Mouse (Mus musculus): ENCODE measurements around the gene Kcnab1.

Gene Kcnab1

DNA sequence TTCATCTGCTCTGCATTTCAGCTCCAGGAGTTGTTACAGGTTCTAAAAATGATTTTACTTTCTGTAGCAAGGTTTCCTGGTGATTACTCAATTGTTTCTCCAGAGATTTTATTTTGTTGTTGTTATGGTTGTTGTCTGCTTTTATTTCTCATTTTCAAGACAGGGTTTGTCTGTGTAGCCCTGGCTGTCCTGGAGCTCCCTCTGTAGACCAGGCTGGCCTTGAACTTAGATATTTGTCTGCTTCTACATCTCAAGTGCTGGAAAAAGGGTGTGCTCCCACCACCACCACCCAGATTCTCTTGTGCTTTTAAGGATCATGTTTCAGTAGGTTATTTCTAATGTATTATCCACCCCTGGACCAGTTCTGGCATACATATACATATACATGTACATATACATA lies 207.6 kb downstream of the Kcnab1 start:
- no peak for DNase-seq (ENCODE audit: low spot score in 2 of 2)

DNA sequence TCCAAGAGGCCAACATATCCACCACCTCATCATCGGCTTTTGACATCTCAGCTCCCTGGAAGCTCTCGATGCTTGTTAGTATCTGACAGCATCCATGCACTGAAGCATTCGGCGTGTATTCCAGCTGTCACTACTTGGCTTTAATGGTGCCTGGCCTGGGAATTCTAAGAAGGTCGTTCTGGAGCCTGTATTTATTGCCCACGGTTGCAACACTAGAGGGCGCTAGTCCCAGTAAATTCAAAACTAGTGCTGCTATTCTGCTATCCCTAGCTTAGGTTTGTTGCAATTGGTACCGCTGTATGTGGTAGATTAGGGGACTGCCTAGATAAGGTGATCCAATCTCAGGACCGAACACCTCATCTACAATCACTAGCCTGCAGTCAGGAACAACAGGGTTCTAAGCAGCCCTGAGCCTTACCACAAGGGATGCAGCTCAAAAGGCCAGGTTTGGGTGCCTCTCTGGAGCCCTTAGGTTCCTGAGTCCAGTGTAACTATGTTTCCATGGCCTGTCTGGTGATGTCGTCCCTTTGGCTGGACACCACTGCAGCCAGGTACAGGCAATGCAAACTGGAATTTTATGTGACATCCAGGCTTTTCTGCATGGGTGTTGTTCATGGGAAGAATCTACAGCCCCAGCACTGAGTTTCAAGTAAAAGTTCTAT lies 208.8 kb downstream of the Kcnab1 start:
- DNase-seq (ENCODE audit: low spot score in 2 of 2) = no peak

DNA sequence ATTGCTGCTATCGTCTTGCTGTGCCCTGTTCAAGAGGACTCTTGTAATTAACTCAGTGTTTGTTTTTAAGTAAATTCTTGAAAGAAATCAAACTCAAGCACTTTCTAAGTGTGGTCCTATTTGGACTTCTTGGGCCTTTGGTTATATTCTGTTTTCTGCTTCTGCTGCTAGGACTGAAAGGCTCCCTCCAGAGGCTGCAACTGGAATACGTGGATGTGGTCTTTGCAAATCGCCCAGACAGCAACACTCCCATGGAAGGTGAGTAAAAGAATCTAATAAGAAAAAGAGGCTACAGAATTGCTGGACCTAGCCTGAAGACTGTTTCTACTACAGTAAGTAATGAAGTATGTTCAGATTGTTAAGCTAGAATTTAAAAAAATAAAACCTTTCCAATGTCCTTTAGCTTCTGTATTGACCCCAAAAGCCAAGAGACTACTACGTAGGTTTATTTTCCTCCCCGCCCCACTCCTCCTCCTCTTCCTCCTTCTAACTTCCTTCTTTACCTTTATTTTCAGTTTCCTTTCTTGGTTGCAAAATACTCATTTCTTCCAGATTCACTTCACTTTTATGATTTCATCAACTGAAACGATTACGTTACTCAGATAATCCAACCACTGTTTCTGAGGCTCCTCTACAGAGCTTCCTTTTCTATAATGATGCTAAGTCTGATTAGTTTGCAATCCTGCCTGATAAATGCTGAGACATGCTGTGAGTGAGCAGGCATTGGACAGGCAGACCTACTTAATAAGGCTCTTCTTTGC lies 210.2 kb downstream of the Kcnab1 start:
- DNase-seq (ENCODE audit: low spot score in 2 of 2) = no peak

DNA sequence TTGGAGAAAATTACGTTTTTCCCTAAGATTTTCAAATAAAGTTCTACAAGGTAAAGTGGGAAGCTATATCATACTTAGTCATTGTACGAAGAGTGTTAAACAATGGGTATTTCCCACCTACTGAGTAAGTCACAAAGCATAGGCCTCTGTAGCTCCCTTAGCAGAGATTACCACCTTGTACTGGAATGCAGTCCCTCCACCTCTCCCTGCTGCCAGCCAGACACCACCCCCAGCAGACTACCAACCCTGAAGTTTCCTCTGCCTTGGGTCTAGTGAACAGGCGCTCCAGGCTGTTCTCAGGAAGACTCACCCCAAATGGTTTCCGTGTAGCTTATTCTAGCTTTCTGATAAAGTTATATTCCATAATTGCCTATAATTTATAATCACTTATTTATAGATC lies 211.8 kb downstream of the Kcnab1 start:
- DNase-seq (ENCODE audit: low spot score in 2 of 2) = no peak

DNA sequence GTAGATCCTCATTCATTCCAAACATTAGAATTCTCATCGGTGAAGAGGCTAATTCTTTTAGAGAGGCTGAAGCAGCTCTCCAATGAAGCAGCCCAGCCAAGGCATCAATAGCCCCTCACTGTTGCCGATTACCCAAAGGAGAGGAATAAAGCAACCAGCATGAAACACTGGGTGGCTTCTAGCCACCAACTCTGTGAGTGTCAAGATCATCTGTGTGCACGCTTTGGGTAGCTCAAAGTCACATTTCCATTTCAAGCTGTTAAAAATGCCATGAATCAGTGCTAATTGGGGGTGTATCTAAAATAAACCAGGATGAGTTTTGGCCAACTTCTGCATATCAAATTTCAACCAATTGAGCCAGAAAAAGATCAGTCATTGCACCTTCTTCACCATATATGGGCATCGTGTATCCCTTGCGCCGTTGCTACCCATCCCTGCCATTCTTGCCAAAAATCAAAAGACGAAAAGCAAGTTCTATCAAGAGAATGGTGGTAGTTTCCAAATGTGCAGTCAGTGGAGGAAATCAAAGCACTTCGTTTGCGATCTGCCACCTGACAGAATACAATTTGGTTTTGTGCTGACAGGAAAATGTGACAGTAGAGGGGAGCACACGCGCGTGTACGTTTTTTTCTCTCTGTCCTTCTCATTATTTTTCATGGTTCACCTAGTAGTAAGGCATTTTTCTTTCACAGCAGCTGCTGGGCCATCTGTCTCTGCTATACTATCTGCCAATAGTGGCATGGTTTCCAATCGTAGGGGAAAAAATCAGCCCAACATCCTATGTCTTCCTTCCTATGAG lies 213.0 kb downstream of the Kcnab1 start:
- no peak for DNase-seq (ENCODE audit: low spot score in 2 of 2)

DNA sequence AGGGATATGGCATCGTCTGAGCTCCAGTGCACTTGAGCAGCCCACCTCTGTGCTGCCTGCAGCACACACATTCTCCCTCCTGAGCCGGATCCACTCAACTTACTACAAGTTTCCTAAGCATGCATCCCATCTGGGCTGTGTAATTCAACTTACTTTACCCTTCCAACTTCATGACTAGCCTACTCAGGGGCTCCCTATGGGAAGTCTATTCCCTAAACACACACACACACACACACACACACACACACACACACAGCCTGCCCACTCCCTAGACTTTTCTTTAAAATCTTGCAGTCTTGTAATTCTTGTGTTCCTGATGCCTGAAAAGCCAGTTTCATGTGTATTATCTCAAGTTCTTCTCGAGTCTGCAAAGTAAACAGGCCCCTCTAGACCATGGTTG lies 216.1 kb downstream of the Kcnab1 start:
- DNase-seq (ENCODE audit: low spot score in 2 of 2) = no peak

DNA sequence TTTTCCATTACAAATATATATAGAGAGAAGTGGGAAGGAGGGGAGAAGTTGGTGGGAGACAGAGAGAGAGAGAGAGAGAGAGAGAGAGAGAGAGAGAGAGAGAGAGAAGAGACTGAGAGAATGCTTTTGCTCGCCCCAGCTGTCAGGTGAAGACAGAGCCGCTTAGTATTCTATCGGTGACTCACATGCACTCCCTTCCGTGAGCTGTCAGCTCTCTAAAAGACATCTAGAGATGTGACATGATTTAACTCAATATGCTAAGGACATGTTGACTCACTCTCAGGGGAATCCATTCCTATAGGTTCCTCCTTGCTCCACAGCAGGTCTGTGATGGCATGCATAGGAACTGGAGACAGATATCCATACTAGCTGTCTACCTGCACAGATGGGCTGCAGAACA lies 219.6 kb downstream of the Kcnab1 start:
- DNase-seq (ENCODE audit: low spot score in 2 of 2) = no peak

DNA sequence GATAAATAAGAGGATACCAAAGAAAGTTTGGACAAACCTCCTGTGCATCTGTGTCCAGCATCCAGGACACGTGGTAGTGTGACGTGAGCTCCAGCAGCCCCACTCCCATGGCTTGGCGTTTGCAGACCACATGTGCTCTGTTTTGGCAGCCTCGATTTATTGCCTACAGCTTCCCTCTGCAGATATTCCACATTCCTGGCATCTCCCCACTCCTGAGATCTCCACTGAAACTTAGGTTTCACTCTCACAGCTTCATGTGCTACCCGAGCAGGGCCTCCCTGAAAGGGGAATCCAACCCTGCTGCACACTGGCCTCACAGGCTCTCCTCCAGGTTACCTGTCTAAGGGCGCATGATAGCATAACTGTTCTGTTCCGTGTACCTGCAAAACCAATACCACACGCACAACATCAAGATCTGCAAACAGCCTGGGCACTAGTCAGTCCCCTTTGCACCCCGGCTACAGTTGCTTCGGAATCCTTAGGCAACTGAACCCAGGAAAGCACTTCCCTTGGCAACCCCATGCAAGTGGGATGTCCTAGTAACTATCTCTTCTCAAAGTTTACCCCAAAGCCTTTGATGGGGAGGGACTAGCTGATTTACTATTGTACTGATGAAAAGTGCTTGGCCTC lies 228.8 kb downstream of the Kcnab1 start:
- DNase-seq (ENCODE audit: low spot score in 2 of 2) = no peak

DNA sequence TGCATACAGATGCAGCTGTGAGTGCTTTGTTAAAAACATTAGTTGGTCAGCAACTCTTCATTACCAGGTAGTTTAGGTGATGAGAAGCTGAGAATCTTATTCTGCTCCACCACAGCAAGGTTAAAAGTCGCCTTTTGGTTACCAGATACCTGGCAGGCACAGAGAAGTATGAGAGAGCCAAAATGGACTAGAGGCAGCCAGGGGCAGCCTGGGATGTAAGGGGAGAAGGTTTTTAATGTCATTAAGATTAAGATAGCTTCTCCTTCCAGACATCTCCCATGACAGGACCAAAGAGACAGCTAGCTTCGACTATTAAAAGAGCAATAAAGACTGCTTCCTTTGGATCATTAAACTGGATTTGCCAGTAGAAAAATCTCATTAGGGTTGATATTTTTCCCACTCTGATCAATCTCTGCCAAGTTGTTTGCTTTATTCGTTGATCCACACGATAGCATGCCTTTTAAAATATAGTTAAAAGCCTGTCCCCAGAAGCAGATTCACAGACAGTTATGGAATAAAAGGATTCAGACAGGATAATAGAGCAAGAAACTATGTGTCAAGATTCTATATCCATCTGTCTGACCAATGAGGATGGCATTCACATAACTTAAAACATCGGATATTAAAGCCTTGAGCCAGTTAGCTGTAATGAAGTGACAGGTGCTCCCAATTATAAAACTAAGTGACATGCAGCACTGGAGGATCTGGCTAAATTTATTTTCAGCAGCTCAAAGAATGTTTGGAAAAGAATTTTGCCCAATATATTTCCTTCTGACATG lies 231.2 kb downstream of the Kcnab1 start:
- DNase-seq (ENCODE audit: low spot score in 2 of 2) = no peak

DNA sequence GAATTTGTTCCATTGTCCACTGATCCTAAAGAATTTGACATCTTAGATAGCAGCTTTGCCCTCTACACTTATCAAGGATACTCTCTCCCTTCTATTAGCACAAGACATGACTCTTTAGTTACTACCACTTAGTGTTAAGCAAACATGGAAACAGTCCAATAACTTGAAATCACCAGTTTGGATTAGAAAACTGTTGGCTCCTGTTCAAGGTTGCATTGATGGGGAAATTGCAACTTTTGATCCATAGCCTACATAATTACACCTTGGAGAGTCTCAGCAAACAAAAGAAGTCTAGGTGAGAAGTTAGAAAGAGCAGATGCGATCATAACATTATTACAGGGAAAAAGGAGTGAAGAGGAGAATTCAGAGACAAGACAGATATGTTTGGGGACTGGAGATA lies 237.0 kb downstream of the Kcnab1 start:
- DNase-seq (ENCODE audit: low spot score in 2 of 2) = no peak

DNA sequence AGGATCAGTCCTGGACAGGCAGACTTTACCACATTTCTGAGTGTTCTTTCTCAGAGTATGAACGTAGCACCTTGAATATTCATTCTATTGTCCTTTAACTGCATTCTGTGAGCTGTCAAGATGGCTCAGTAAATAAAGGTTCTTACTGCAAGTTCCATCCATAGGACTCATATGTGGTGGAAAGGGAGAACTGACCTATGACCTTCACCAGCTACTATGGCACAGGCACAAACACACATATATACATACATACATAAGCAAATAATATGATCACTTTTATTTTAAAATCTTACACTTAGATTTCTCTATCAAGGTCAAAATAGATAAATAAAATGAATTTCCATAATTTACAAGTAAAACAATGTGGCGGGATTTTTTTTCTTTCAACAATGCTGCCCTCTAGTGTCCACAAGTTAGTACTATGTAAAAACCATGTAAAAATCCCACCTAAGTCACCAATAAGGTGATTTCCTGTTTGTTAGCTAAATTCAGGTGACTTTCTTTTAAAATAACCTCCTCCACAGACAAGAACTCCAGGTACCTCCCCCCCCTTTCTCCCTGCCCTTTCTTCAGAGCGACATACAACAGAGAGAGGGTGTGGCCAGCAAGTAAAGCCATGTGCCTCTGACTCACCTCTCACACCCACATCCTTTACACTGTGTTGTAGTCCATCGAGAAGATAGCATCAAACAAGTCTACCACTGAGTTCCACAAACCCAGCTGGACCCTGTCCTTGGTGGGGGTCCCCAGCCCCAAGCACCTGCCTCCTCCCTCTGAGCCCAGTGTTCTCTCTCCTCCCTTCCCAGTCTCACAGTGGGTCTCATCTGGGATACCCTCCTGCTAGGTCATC lies 243.3 kb downstream of the Kcnab1 start:
- DNase-seq (ENCODE audit: low spot score in 2 of 2) = no peak

DNA sequence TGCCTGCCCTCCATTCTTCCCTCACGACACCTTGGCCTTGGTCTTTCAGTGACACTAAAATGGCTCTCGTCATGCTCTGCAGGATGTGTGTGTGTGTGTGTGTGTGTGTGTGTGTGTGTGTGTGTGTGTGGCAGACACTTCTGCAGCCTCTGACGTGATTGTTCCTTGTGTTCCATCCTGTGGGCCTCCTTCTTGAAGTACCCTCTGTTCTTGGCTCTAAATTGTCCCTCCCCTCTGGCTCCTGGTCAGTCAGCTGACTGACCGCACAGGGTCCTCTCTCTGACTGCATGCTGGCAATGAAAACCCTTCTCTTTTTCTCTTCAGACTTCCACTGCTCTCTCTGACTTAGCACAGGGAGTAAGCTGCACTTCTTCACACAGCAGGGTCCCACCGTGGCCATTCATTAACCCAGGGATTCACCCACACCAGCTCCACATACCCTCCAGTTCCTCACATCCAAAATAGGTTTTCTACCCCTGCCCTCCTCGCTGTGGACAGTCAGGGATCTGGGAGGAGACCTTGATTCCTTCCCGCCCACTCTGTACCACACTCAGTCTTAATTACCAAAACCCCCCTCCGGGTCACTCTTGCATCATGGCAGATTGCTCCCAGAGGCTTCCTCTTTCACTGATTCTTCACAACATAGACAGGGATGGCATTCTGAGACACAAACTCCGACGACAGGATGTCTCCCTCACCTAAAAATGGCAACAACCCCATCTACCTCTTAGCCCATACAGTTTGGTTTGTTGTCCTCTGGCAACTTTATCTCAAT lies 244.3 kb downstream of the Kcnab1 start:
- DNase-seq (ENCODE audit: low spot score in 2 of 2) = no peak

DNA sequence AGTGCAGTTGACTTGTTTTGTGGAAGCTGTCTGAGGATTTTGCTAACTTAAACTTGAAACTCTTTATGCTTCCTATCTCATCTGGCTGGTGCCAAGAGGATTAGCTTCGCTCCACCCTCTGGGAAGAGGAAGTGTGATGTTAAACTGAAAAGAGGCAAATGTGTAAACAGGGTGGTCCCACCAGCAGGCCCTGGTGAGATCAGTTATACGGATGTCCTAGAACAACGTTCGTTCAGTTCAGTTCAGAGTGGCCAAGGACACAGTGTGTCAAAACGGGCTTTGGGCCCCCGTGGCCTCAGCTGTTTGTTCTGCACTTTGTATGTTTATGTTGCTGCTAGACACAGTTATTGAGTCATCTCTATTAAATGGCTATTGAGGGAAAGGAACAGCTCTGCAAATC lies 246.3 kb downstream of the Kcnab1 start:
- DNase-seq (ENCODE audit: low spot score in 2 of 2) = no peak

DNA sequence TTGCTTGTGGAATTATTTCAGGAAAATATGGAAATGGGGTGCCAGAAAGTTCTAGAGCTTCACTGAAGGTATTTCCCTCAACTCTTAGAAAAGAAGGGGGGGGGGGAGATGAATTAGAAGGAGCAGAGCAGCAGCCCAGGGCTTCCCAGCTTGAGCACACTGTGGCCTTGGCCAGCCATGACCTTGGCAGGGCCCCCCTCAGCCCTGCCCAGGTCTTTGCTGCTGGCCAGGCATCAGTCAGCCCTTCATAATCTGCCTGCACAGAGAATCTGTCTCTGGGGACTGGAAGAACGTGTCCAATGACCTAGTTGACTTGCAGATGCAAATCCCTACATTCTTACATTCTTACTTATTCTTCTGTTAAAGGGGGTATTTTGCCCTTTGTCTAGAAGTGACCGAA lies 249.1 kb downstream of the Kcnab1 start:
- no peak for DNase-seq (ENCODE audit: low spot score in 2 of 2)

DNA sequence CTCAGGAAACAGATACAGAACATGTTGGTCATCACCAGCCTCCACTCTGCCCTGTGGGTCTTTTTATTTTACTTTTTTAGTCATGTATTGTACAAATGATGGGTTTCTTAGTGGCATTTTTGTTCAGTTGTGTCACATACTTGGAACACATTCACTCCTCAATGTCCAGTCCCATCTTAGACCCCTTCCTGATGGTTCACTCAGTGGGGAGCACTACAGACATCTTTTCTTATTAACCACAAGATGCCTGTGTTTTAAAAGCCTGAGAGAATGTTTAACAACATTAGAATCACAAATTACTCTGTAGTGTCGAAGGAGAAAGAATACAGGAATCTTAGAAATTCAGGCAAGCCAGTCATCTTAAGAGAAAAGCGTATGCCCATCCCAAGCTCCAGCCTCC lies 249.7 kb downstream of the Kcnab1 start:
- DNase-seq (ENCODE audit: low spot score in 2 of 2) = no peak

DNA sequence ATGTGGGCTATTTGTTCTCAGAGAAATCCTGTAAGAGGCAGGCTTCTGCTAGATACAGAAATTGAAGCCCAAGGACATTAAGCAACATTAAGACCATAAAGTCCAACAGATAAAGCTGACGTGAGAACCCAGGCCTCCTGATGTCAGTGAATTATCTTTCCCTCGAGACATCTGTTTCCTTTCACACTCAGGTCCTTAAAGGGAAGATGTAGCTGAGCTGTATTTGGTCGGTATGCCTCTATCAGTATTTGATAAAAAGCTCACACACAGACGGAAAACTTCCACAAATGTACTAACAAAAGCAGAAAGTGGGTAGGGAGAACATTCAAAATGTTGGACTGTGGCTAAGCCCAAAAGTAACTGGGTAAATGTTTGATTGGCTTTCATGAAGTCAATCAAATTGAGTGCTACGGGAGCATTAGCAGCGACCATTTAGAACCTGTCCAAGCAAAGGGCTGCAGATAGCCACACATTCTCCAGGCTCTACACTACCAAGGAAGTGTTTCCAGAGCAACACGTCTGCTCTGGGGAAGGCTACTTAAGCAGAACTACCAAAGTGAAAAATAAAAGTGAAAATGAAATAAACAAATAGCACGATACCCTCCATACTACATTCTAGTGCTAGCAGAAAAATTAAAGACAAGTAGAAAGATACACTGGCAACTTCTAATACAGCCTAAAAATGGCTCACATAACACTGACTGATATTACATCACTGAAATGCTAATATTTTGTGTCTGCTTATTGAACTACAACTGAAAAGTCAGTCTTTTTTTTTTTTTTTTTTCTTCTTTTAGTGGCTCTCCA lies 251.2 kb downstream of the Kcnab1 start:
- DNase-seq (ENCODE audit: low spot score in 2 of 2) = no peak

DNA sequence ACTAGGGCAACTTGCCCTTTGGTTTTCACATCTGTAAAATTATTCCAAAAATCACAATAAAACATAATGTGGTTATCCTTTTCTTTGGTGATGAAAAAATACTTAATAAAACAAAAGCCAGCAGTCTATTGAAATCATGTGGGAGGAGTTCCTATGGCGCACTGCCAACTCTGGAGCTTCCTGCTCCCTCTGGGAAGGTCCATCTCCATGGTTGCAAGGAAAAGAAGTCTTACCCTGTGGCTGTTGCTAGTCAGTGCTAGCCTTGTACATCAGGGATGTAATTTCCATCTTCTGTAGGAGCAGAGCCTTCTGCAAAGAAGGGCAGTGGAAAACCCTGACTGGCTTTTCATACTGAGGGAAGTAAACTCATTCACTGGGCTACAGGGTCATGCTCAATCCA lies 254.3 kb downstream of the Kcnab1 start:
- DNase-seq (ENCODE audit: low spot score in 2 of 2) = no peak

DNA sequence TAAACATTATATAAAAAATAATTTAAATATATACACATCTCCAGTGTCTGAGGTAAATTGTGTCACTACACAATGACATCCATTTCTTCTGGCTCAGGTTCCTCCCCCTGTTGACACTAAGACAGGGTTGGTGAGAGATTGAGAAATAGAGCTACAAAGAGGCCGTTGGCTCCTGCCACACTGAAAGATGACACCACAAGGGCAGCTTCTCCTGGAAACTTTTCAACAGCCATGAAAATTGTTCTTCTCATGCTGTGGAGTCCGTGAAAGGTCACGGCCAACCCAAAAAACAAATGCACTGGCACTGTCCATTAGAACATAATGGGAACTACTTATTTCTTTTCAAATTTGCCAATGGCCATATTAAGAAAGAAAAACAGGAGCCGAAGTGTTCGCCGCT lies 256.0 kb downstream of the Kcnab1 start:
- DNase-seq (ENCODE audit: low spot score in 2 of 2) = no peak

Measured in spleen, postnatal 4 days (tissue).